ENCODE assay signal across 18 mouse cellular contexts in the genomic region with DNA sequence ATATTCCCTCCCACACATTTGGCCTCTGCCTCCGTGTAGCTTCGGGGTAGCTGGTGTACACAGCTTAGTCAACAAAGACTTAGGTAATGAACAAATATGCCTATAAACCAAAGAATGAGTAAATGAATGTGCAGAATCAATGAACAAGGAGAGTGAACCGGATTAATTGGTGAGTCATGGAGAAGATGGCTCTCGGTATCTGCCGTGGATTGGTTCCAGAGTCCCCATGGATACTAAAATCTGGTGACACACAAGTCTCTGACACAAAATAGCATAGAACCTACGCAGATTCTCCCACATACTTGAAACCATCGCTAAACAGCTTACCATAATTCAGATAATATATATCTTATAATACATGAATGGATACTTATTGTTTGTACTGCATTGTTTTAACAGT. TPM values are rescaled to one million over a fixed set of nuclear protein-coding genes. Genes with fewer than 3 reads are reported as not detected.
DNase-seq lines count a peak whose midpoint lies in the region; ATAC-seq and TF ChIP-seq lines count a peak whose summit lies in the region.
"Had no signal": no experiment of that assay in that cellular context is flagged by ENCODE, and none has a peak within 500 bp of the region (broad histone marks: within the 10 kb centered on the region; RNA-seq: fewer than 3 reads in every experiment).

No protein-coding gene starts in this region.

- no peak for TF ChIP-seq CTCF in gastrocnemius, adult 2 months (IDR thresholded peaks at IDR 0.05)
- no peak for TF ChIP-seq CTCF in small intestine, adult 2 months (IDR thresholded peaks at IDR 0.05; ENCODE audit: extremely low read depth, insufficient read length, insufficient replicate concordance, low read depth, low read length)

- 54% methylated on average over 7 of the region's 7 CpGs for WGBS in small intestine, adult 2 months
- 91% methylated on average over 7 of the region's 7 CpGs for WGBS in midbrain, embryonic 15.5 days

- peak overlapping the region; percentile 86 for H3K27ac ChIP-seq in gastrocnemius, adult 2 months
- H3K27ac ChIP-seq in small intestine, adult 2 months (ENCODE audit: insufficient read depth, low read depth, low read length): 0 out of 2 replicates have a peak overlapping the region, but pooled peaks have one; percentile 7
- no peak overlapping the region for H3K27ac ChIP-seq in midbrain, embryonic 15.5 days
- H3K27ac ChIP-seq: kidney, embryonic 15.5 days; macrophage; midbrain, embryonic 13.5 days; neural tube, embryonic 15.5 days had no signal

- H3K9ac ChIP-seq in midbrain, embryonic 15.5 days: no peak overlapping the region
- H3K9ac ChIP-seq: forebrain, postnatal 0 days; hindbrain, embryonic 13.5 days; kidney, embryonic 15.5 days; midbrain, embryonic 13.5 days; neural tube, embryonic 15.5 days had no signal

- H3K27me3 ChIP-seq in small intestine, adult 2 months (ENCODE audit: control insufficient read depth, insufficient read depth, low read length): no peaks in the 10 kb centered on the region
- H3K27me3 ChIP-seq in midbrain, embryonic 15.5 days (replicated peaks): no peaks in the 10 kb centered on the region
- H3K27me3 ChIP-seq: hindbrain, embryonic 13.5 days; kidney, embryonic 15.5 days; midbrain, embryonic 13.5 days; neural tube, embryonic 15.5 days had no signal

- ATAC-seq in midbrain, embryonic 15.5 days (replicated peaks): no peak
- ATAC-seq: forebrain, postnatal 0 days; midbrain, embryonic 13.5 days had no signal

- no peak for TF ChIP-seq POLR2A in small intestine, adult 2 months (IDR thresholded peaks at IDR 0.05; ENCODE audit: low read depth, low read length)

- peaks cover 18% of the 10 kb centered on the region; the same call in 1 of the 2 replicates for H3K4me1 ChIP-seq in small intestine, adult 2 months (ENCODE audit: control insufficient read depth, insufficient read depth, insufficient read length, low read length)
- H3K4me1 ChIP-seq in midbrain, embryonic 15.5 days: no peaks in the 10 kb centered on the region
- H3K4me1 ChIP-seq: midbrain, embryonic 13.5 days had no signal

- no peak for DNase-seq in gastrocnemius, adult 2 months
- DNase-seq in gastrocnemius, postnatal 10 days: no peak
- DNase-seq in brain, adult 2 months (ENCODE audit: low read depth, low spot score): peak; percentile 94
- peak; percentile 79 to 83 for DNase-seq in cerebellum, postnatal 10 days
- DNase-seq in adrenal gland, adult (ENCODE audit: inconsistent age in 2 of 2, low spot score in 1 of 2): no peak
- DNase-seq: forebrain, postnatal 0 days; gastrocnemius, postnatal 36 days; liver; lung, adult 2 months had no signal

- H3K9me3 ChIP-seq in midbrain, embryonic 15.5 days: no peaks in the 10 kb centered on the region
- H3K9me3 ChIP-seq: hindbrain, embryonic 13.5 days; kidney, embryonic 15.5 days; midbrain, embryonic 13.5 days; neural tube, embryonic 15.5 days had no signal

- intact Hi-C loops in gastrocnemius, adult 2 months (cut with DNase I): no loop called here

- H3K36me3 ChIP-seq in small intestine, adult 2 months (ENCODE audit: control insufficient read depth, insufficient read depth, low read length): peaks cover 2% of the 10 kb centered on the region
- no peaks in the 10 kb centered on the region for H3K36me3 ChIP-seq in midbrain, embryonic 15.5 days (replicated peaks)
- H3K36me3 ChIP-seq: kidney, embryonic 15.5 days; midbrain, embryonic 13.5 days had no signal

- H3K4me3 ChIP-seq in gastrocnemius, adult 2 months: no peak overlapping the region
- H3K4me3 ChIP-seq in small intestine, adult 2 months (ENCODE audit: low read depth, low read length): no peak overlapping the region
- H3K4me3 ChIP-seq in midbrain, embryonic 15.5 days: no peak overlapping the region
- H3K4me3 ChIP-seq: erythroblast, embryonic 14.5 days; hindbrain, embryonic 13.5 days; kidney, embryonic 15.5 days; midbrain, embryonic 13.5 days; myocyte; neural tube, embryonic 15.5 days had no signal

- no peak overlapping the region for H3K4me2 ChIP-seq in midbrain, embryonic 15.5 days
- H3K4me2 ChIP-seq: hindbrain, embryonic 13.5 days; kidney, embryonic 15.5 days; midbrain, embryonic 13.5 days; neural tube, embryonic 15.5 days had no signal

RNA-seq across cellular contexts. Expression of a gene that starts 22.8 kb away (rescaled TPM):
- total RNA-seq in gastrocnemius, adult 2 months (2021): 10 to 100 TPM; 38.7 to 43.4 TPM
- 10 to 100 TPM; 27.8 to 29.9 TPM for total RNA-seq in gastrocnemius, postnatal 10 days (2021)
- 9.6 and 16.1 TPM in 2 replicates for polyA plus RNA-seq in small intestine, adult 2 months (2012; rRNA removed)
- polyA plus RNA-seq in midbrain, embryonic 15.5 days (2015; fragmentation: Nextera tagmentation; extraction: Ambion mirVana): 8.1 and 10.1 TPM in 2 replicates

Comparison
In these comparisons a context has a peak if more than half of its experiments do, and no peak if none do; other contexts are left out.
1. DNase-seq: peak in brain, adult 2 months (single experiment) and cerebellum, postnatal 10 days (2 of 2); none in gastrocnemius, adult 2 months (single experiment), gastrocnemius, postnatal 10 days (single experiment) and adrenal gland, adult (0 of 2).